8 mouse cellular contexts compared by ENCODE assay signal in the genomic region with DNA sequence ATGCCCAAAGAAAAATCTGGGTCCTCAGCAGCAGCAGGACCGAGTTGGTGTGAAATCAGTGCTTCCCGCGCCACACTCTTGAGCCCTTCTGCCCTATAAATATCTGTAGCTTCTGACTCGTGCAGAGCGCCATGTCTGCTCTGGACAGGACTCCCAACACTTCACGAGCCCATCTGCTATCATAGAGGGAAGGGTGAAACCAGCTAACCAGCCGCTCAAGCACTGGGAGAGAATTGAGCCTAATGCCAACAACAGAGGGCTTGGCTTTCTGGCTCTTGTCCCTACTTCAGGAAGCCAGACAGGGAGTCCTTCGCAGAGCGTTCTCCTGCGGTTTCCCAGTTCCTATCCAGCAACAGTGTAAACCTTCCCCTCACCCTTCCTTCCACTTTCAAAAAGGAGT. TPM values are rescaled to one million over a fixed set of nuclear protein-coding genes. Genes with fewer than 3 reads are reported as not detected.
DNase-seq lines count a peak whose midpoint lies in the region; ATAC-seq and TF ChIP-seq lines count a peak whose summit lies in the region.

No protein-coding gene starts in this region.

- no peak for ATAC-seq in megakaryocyte, adult 5-6 weeks (ENCODE audit: poor library complexity, severe bottlenecking)
- ATAC-seq in heart, postnatal 0 days (ENCODE audit: insufficient read depth, low read depth): peak; percentile 73
- no peak for ATAC-seq in midbrain, postnatal 0 days (ENCODE audit: low FRiP score)
- ATAC-seq in activated CD4-positive, CD25-positive, alpha-beta regulatory T cell, adult 4 months: no peak

- DNase-seq in cerebellum, postnatal 25 days: peak; percentile 78 to 80
- DNase-seq in heart, postnatal 0 days (ENCODE audit: low spot score): peak; percentile 47
- DNase-seq in midbrain, postnatal 0 days (ENCODE audit: low spot score): peak; percentile 44
- DNase-seq in kidney, adult 9 months: no peak
- DNase-seq in kidney, adult 18-20 months: no peak

- no peak for TF ChIP-seq CTCF in heart, postnatal 0 days (IDR thresholded peaks at IDR 0.05; ENCODE audit: low read depth)
- no peak for TF ChIP-seq CTCF in midbrain, postnatal 0 days (IDR thresholded peaks at IDR 0.05)

- H3K27ac ChIP-seq in heart, postnatal 0 days (ENCODE audit: low read depth): peak overlapping the region; percentile 82
- peak overlapping the region; percentile 38; the same call in 1 of the 2 replicates for H3K27ac ChIP-seq in midbrain, postnatal 0 days (ENCODE audit: low read depth, low read length)

- H3K4me1 ChIP-seq in megakaryocyte, embryonic 14.5 days: peaks cover 100% of the 10 kb centered on the region
- H3K4me1 ChIP-seq in heart, postnatal 0 days (ENCODE audit: control insufficient read depth, insufficient read depth): peaks cover 64% of the 10 kb centered on the region
- peaks cover 2% of the 10 kb centered on the region; the same call in 1 of the 2 replicates for H3K4me1 ChIP-seq in midbrain, postnatal 0 days (ENCODE audit: insufficient read depth, low read length)

- no peaks in the 10 kb centered on the region for H3K27me3 ChIP-seq in megakaryocyte, embryonic 14.5 days (replicated peaks)
- H3K27me3 ChIP-seq in heart, postnatal 0 days (ENCODE audit: control insufficient read depth, insufficient read depth, low read length): no peaks in the 10 kb centered on the region
- no peaks in the 10 kb centered on the region for H3K27me3 ChIP-seq in midbrain, postnatal 0 days (ENCODE audit: insufficient read depth, low read length)

- peak overlapping the region; percentile 41 for H3K4me2 ChIP-seq in heart, postnatal 0 days (ENCODE audit: low read depth, low read length)
- H3K4me2 ChIP-seq in midbrain, postnatal 0 days (ENCODE audit: low read depth, low read length, poor library complexity, severe bottlenecking): no peak overlapping the region

- peak overlapping the region; percentile 54 for H3K4me3 ChIP-seq in megakaryocyte, embryonic 14.5 days (replicated peaks)
- no peak overlapping the region for H3K4me3 ChIP-seq in heart, postnatal 0 days (ENCODE audit: low read depth, low read length)
- no peak overlapping the region for H3K4me3 ChIP-seq in midbrain, postnatal 0 days (ENCODE audit: low read depth, low read length)

- H3K9me3 ChIP-seq in megakaryocyte, embryonic 14.5 days: no peaks in the 10 kb centered on the region
- no peaks in the 10 kb centered on the region for H3K9me3 ChIP-seq in heart, postnatal 0 days (replicated peaks; ENCODE audit: control insufficient read depth, low read length)
- no peaks in the 10 kb centered on the region for H3K9me3 ChIP-seq in midbrain, postnatal 0 days (ENCODE audit: low read length)

- H3K36me3 ChIP-seq in megakaryocyte, embryonic 14.5 days (replicated peaks; ENCODE audit: low read length): peaks cover 14% of the 10 kb centered on the region
- H3K36me3 ChIP-seq in heart, postnatal 0 days (replicated peaks; ENCODE audit: control insufficient read depth, insufficient read depth, low read length): no peaks in the 10 kb centered on the region
- H3K36me3 ChIP-seq in midbrain, postnatal 0 days (ENCODE audit: insufficient read depth, low read length): no peaks in the 10 kb centered on the region

- no peak overlapping the region; the same call in 1 of the 2 replicates for H3K9ac ChIP-seq in heart, postnatal 0 days (replicated peaks; ENCODE audit: low read depth, low read length)
- no peak overlapping the region; the same call in 1 of the 2 replicates for H3K9ac ChIP-seq in midbrain, postnatal 0 days (replicated peaks; ENCODE audit: low read length, poor library complexity, severe bottlenecking)

- WGBS in heart, postnatal 0 days: 16% methylated on average over 10 of the region's 10 CpGs
- 43% methylated on average over 10 of the region's 10 CpGs for WGBS in midbrain, postnatal 0 days

- TF ChIP-seq EP300 in heart, postnatal 0 days (IDR thresholded peaks at IDR 0.05; ENCODE audit: low read depth): no peak

RNA-seq across cellular contexts. Expression of a gene that starts 30.4 kb away (rescaled TPM):
- 179 and 300 TPM in 2 replicates for polyA plus RNA-seq in megakaryocyte, embryonic 14.5 days (2012; ENCODE audit: insufficient read depth, low replicate concordance)
- 75.6 and 81.8 TPM in 2 replicates for total RNA-seq in megakaryocyte, adult 5-6 weeks (2015)
- total RNA-seq in megakaryocyte, adult 5-6 weeks (2017): 25.9 and 27.6 TPM in 2 replicates
- total RNA-seq in heart, postnatal 0 days (2014; rRNA removed; ENCODE audit: low replicate concordance): 33.6 and 35.2 TPM in 2 replicates
- polyA plus RNA-seq in heart, postnatal 0 days (2015; fragmentation: Nextera tagmentation; extraction: Ambion mirVana): 17.8 and 19.3 TPM in 2 replicates
- 41.2 and 49.1 TPM in 2 replicates for total RNA-seq in midbrain, postnatal 0 days (2014; rRNA removed)
- 38.0 and 38.1 TPM in 2 replicates for polyA plus RNA-seq in midbrain, postnatal 0 days (2015; fragmentation: Nextera tagmentation; extraction: Ambion mirVana)
- 10 to 100 TPM; 53.4 to 69.8 TPM for polyA plus RNA-seq in activated CD4-positive, CD25-positive, alpha-beta regulatory T cell, adult 4 months (2017; shearing (Covaris generic))

RNA-seq across cellular contexts. Expression of a gene that starts 44.2 kb away (rescaled TPM):
- polyA plus RNA-seq in megakaryocyte, embryonic 14.5 days (2012; ENCODE audit: insufficient read depth, low replicate concordance): 206 and 356 TPM in 2 replicates
- 0.45 TPM in 1 of 2 replicates, not detected in the other for total RNA-seq in megakaryocyte, adult 5-6 weeks (2015)
- total RNA-seq in megakaryocyte, adult 5-6 weeks (2017): 0.08 and 1.9 TPM in 2 replicates
- 18.5 and 40.0 TPM in 2 replicates for total RNA-seq in heart, postnatal 0 days (2014; rRNA removed; ENCODE audit: low replicate concordance)
- polyA plus RNA-seq in heart, postnatal 0 days (2015; fragmentation: Nextera tagmentation; extraction: Ambion mirVana): 8.5 and 9.7 TPM in 2 replicates
- total RNA-seq in midbrain, postnatal 0 days (2014; rRNA removed): 40.7 and 53.1 TPM in 2 replicates
- polyA plus RNA-seq in midbrain, postnatal 0 days (2015; fragmentation: Nextera tagmentation; extraction: Ambion mirVana): 8.9 and 9.7 TPM in 2 replicates
- polyA plus RNA-seq in activated CD4-positive, CD25-positive, alpha-beta regulatory T cell, adult 4 months (2017; shearing (Covaris generic)): not detected

Comparison
In these comparisons a context has a peak if more than half of its experiments do, and no peak if none do; other contexts are left out.
1. DNase-seq: peak in cerebellum, postnatal 25 days (2 of 2), heart, postnatal 0 days (single experiment) and midbrain, postnatal 0 days (single experiment); none in kidney, adult 9 months (single experiment) and kidney, adult 18-20 months (single experiment).
2. RNA of a gene that starts 44.2 kb away (polyA plus RNA-seq): 206 to 356 TPM in megakaryocyte, embryonic 14.5 days; 8.5 to 9.7 TPM in heart, postnatal 0 days, 8.9 to 9.7 TPM in midbrain, postnatal 0 days and not detected in activated CD4-positive, CD25-positive, alpha-beta regulatory T cell, adult 4 months; every median in the first group is over 10 times any median in the second.